Mouse (Mus musculus) heart, adult 2 months (tissue): ENCODE measurements around the gene Ifnb1.

Source experiments
- CTCF ChIP-seq: fragments of 200-600 bp; IDR thresholded peaks from 2 replicates; pipeline ENCODE4 v1.8.1; 2022; ENCODE audit warnings: antibody characterized with exemption, mild to moderate bottlenecking, moderate library complexity
- POLR2A ChIP-seq: fragments of 200-500 bp; IDR thresholded peaks from 2 replicates; pipeline ENCODE4 v1.6.1; 2011; ENCODE audit warnings: mild to moderate bottlenecking, low read depth, low read length, control low read depth; ENCODE audit not compliant: insufficient read depth

DNA sequence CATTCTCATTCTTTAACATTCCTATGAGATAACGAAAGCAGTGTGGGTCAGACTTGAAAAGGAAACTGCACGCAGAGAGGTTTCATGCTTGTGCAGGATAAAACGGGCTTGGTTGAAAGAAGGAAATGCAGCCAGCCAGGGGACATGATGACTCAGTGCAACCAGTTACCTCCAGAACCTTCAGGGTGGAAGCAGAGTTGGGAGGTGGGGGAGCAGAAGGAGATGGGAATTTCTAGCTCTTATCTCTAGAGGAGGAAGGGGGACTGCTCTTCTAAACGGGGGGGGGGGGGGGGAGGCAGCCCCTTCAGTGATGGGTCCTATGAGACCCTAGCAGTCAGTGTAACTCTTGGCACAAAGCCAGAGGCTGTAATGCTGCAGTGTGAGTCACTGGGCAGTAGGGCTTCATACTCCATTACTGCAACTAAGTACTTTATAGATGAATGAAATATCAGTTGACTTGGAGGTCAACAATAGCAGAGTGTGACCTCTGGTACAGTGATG, 6.8 kb downstream of the Ifnb1 start:
- TF ChIP-seq POLR2A, result no peak
- 0 out of 2 replicates have a peak, but pooled peaks have one; percentile 2 for TF ChIP-seq CTCF
